Mouse (Mus musculus): ENCODE measurements around the gene Mycl.
"Not testable (repeated sequence)": the region's sequence is repeated elsewhere in the genome, so short reads cannot be mapped to it uniquely, and the experiment has no call there.

Gene Mycl

DNA sequence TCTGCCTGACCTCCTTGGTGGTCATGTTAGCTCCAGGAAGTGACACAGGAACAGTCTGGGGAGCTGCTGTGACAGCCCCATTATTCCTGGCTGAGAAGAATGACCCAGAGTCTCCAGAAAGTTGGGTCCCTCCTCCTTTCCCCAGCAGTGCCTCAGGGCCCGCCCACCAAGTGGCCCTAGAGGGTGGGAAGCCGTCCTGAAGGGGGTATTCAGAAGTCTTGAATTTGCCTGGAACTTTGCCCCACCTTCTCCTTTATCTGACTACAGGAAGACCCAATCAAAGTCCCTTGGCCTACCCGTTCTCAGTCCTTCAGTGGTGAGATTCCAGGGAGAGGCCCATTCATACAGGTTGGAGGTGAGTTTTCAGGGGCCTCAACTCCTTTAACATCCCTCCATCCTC, 13.5 kb upstream of the Mycl start:
- DNase-seq, result no peak

DNA sequence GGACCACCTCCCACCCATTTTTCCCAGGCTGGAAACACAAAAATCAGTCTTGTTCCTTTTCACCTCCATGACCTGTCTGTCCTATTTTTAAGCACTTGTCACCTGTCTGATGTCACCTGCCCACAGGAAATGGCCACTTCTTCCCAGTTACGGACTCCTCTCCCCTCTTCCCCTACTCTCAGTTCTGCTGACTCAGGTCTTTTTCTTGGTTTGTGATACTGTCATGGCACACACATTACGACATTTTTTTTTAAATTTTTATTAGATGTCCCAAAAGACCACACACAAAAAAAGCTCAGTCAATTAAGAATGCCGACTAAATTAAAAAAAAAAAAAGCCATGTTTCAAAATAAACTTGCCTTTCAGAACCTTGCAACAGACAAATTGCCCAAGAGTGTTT, 12.9 kb upstream of the Mycl start:
- DNase-seq, result no peak

DNA sequence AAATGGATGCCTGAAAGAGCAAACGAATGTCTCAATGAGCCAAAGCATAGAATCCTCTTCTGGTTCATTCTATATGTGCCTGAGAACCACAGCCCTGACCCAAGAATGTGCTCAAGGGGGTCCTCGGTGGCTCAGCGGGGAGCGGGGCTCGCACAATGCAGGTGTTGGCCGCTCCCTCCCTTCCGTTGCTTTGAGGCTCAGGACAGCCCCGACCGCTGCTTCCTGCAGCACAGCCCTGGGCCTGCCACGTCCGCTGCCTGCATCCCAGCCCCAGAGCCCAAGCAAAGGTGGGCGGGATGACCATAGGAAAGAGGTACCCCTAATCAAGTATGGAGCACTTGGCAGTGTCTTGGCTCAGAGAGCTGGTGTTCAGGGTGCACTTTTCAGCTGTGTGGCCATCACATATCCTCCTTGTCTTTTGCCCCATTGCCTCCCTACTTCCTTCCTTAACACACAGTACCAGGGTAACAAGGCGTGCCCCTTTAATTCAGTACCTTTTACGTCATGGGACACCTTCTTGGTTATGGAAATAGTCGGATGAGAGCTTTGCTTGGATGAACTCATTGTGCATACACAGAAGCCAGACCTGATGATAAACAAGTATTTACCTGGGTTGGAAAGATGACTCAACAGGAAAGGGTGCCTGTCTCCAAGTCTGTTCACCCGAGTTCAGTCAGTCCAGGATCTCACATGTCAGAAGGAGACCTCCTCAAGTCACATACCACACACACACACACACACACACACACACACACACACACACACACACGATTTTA, 11.8 kb upstream of the Mycl start:
- no peak for DNase-seq

DNA sequence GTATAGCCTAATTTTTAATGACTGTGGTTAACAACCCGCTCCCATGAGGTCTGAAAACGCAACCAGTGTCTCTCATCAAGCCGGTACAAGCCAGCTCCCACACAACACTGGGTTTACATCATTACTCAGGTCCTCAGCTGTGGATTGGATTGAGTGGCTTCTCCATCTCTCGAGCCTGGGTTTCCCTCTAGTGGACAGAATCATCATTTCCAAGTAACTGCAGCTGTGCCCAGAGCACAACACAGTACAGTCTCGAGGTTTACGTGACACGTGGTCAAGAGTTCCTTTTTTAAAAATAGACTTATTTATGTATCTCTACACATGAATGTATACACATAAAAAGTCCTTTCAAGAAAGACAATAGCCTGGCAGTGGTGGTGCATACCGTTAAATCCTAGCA, 10.3 kb upstream of the Mycl start:
- DNase-seq, result peak; percentile 25 to 42

DNA sequence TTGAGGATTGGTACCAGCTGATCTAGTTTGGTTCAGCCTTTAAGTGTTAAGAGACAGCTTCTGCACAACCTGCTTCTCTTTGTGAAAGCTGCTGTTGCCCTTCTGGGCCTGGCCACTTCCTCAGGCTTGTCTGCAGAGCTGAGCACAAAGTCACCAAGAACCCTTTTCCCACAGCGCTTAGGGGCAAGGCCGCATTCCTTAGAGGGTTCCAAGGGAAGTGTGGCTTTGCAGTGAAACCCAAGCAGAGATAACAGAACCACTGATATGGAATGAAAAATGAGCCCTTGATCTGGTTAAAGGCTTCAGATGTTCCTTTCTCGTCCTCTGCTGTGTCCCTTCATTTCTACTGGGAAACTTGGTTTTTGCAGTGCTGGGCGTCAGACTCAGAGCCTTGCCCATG, 8.0 kb upstream of the Mycl start:
- DNase-seq, result no peak

DNA sequence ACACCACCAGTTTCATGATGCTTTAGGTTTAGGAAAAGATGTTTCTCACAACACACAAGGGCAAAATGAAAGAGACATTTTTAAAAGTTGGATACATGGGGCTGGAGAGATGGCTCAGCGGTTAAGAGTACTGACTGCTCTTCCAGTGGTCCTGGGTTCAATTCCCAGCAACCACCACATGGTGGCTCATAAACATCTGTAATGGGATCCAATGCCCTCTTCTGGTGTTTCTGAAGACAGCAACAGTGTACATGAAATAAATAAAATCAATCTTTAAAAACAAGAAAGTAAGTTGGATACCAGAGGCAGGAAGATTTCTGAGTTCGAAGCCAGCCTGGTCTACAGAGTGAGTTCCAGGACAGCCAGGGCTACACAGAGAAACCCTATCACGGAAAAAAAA, 7.4 kb upstream of the Mycl start:
- DNase-seq, result not testable (repeated sequence)

DNA sequence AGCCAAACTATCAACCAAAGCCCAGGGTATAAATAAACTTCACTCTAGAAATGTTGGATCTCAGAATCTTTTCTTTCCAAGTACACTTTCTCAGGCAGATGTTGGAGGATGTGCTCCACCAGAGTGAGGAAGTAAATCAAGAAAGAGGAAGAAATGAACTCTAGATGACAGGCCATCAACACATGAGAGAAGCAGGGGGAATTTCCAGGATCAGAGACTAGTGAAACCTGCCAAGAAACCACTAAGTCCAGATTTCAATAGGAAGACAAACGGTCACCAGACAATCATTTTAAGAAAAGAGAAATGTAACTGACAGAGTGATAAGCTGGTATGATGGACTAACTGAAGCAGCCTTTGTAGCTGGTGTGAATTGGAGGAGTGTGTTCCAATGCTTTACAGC, 4.3 kb upstream of the Mycl start:
- no peak for DNase-seq

DNA sequence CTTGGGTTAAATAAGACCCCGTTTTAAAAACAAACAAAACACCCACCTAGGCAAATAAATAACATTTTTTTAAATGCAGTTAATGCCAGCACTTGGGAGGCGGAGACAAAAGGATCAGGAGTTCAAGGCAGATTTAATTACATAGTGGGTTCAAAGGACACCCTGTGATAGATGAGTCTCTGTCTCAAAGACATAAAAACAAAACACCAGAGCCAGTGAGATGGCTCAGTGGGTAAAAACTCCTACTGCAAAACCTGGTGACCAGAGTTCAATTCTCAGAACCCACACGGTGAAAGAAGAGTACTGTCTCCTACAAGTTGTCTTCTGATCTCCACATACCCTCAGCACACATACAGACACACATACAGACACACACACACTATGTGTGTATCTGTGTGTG, 3.2 kb upstream of the Mycl start:
- DNase-seq, result no peak

DNA sequence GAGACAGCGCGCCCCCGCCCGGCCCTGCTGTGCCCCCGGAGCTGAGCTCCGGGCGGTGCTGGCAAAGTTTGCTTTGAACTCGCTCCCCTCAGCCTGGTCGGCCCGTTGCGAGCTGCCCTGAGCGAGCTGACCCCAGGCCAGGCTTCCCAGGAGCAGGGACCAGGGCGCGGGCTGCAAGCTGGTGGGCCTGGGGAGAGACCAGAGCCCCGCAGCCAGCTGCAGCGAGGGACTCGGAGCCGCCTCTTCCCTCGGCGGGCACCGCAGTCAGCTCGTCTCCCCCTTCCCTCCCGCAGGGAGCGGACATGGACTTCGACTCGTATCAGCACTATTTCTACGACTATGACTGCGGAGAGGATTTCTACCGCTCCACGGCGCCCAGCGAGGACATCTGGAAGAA, 767 bp downstream of the Mycl start:
- DNase-seq, result peak; percentile 14 to 41

DNA sequence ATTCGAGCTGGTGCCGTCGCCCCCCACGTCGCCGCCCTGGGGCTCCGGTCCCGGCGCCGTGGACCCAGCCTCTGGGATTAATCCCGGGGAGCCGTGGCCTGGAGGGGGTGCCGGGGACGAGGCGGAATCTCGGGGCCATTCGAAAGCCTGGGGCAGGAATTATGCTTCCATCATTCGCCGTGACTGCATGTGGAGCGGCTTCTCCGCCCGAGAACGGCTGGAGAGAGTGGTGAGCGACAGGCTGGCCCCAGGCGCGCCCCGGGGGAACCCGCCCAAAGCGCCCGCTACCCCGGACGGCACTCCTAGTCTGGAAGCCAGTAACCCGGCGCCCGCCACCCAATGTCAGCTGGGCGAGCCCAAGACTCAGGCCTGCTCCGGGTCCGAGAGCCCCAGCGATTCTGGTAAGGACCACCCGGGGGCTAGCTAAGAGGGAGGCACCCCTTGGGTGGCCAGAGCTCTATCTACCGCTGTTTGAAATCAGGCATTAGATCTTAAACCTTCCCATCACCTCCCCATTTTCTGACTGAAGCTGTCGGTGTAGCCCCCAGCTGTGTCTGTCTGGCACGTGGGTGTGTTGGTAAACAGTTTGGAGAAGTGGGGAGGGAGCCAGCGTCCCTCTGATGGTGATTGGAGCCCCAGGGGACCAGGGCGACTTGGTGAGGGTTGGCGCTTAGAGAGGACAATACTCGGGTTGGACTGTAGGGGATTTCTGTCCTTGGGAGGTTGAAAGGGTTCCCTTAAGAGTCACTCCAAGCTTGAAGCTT, 1.3 kb downstream of the Mycl start:
- peak in 1 of 2 experiments; percentile 32 for DNase-seq

DNA sequence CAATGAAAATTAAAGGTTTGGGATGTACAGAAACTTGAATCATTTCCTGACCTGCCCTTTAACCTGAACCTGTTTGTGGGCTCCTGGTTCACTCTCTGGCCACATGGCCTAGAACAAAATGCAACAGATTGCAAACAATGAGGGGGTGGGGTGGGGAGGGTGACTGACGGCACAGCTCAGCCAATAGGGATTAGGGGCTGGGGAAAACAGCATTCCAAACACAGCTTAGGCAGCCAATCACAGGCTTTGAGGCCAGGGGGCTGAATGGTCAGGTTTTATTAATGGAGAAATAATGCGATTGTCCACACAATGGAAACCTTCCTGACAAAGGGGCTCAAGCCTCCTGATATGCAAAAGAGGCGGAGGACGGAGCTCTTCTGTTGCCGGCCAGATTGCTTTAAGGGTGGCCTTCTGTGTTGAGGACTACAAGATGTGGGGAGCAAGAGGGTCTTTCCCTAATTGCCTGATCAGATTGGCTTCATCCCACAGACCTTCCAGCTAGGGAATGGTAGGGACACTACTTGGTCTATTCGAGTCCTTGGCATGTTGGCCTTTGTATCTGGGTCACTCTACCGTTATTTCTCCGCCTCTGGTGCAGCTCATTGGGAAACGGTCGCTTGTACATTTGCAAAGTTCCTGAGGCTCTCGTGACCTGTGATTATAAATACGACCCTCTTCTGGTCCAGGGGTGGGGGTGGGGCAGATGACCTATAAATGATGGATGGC, 3.2 kb downstream of the Mycl start:
- peak in 1 of 2 experiments; percentile 16 for DNase-seq

DNA sequence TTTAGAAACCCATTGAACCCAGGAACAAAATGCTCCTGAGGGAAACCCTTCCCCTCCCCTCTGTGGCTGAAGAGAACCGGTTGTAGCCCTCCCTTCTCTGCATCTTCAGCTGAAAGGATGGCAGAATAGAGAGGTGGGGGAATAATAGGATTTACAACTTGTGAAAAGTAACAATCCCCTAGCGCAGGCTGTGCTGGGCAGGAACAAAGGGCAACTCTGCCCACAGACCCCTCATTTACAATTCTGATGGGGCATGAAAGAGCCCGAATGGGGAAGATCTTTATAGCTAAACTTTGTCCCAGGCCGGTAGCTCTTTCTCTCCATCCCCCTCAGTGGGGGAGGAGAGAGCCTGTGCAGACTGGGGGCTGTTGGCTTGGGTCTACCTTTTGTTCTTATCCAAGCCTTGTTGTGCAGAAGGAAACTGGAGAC, 3.8 kb downstream of the Mycl start:
- no peak for DNase-seq

DNA sequence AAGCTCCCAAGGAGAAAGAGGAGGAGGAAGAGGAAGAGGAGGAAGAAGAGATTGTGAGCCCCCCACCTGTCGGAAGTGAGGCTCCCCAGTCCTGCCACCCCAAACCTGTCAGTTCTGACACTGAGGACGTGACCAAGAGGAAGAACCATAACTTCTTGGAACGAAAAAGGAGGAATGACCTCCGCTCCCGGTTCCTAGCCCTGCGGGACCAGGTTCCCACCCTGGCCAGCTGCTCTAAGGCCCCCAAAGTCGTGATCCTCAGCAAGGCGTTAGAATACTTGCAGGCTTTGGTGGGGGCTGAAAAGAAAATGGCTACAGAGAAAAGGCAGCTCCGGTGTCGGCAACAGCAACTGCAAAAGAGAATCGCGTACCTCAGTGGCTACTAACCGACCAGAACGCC, 4.7 kb downstream of the Mycl start:
- no peak for DNase-seq

DNA sequence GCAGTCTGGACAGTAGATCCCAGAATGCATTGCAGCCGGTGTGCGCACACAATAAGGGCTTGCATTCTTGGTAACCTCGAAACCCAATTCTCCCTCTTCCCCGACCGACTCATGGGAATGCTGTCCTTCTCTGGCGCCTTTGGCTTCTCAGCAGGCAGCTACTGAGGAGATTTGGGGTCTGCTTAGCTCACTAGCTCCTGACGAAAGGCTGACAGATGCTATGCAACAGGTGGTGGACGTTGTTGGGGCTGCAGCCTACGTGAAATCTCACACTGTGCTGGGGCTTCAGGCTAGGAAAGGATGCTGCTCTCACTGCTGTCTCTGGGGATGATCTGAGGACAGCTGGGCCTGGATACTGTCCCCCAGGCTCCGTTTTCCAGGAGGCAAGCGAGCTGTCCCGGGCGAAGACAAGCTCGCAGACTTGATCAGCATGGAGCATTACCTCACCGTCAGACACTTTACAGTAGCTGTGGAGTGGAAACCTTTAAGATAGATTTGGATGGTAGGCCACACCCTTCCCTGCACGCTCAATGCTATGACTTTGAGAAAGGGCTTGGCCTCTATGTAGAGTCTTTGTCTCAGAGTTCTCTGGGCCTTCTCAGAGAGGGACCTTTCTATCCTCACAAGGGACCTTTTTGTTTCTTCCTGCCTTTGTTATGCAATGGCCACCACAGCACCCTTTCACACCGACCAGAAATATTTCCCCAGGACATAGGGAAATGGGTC, 5.3 kb downstream of the Mycl start:
- DNase-seq, result no peak

DNA sequence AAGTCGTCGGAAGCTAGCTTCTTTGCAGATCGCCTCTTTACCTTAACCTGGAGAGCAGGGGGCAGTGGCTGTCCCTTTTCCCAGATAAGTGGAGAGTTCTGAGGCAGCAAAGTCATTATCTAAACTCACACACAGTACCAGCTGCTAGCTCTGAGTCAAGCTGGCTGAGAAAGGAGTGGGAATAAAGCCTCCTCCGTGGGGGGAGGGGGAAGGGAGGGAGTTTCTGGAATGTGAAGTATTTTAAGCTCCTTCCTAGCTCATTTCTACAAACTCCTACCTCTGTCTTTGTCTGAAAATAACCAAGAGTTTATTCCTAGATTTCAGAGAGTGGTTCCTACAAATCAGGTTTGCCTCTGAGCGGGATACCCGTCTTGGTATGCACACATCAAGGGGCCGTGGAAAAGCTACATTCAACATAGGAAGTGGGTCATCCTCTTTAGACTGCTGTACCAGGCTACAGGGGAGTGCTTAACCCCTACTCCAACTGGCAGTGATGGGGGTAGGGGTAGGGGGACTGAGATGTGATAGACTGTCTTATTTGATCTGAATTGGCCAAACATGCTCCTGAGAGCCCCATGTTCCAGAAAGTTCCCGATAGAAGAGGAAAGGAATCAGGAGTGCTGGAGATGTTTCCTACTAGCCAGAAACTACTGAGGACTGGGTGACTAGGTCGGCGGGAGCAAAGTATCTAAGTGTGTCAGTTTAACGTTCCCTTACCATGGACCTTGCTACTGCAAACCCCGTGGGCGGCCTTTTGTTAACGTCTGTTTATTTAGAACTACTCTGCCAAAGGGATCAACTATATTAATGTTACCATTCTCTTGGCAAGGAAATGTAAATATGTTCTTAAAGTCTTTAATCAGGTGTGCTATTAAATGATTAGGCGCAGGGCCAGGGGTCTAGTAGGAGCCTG, 9.9 kb downstream of the Mycl start:
- DNase-seq, result no peak

DNA sequence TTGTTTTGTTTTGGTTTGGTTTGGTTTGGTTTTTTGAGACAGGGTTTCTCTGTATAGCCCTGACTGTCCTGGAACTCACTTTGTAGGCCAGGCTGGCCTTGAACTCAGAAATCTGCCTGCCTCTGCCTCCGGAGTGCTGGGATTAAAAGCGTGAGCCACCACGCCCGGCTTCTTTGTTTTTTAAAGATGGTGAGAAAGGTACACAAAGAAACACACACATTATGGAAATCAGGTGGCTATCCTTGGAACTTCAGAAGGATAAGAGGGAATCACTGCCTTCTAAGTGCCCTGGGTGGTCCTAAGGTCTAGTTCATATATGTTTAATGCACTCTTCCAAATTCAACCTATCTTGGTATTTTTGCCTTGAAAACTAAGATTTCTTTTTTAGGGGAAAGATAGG, 17.0 kb downstream of the Mycl start:
- not testable (repeated sequence) for DNase-seq

DNA sequence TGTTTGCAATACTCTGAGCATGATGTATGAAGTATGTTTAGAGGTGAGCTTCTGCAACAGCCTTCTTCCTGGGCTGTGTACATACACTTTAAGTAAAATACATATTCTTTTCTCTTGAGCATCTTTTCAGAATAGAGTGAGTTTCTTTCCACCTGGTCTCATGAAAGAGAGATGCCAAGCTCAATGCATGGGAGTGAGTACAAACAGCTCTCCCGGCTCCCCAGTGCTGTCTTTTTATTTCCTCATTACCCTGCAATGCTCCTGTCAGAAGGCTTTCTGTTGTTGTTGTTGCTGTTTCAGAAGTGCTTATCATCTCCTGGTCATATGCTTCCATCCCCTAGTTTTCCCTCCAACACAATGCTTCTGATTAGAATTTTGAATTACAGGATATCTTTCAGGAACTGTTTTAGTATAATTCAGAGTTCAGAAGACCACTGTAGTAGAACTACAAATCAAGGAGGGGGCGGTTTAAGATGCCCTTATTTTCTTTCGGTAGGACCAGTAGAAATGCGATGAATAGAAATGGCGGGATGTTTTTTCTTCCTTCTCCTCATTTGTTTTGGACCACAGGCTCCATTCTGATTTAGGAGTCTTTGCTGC, 18.0 kb downstream of the Mycl start:
- DNase-seq, result no peak

DNA sequence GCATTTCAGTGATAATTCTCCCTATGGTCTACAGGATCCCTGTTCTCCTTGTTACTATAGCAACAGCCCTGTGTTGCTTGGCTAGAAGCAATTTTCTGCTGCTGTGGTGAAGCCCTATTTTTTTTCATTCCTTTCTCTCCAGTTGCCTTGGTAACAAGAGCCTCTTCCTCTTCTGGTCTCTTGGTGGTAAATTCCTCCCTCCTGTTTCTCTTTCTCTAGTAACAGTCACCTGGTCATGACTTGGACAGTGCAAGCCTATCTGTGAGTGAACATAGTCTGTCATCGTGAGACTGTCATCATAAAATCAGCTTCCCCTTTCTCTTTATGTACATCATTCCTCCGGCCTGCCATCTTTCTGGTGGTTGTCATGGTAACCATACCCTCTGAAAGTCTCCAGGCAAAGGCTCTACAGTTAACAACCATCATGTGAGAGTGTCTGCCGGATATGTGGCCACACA, 18.5 kb downstream of the Mycl start:
- no peak for DNase-seq

DNA sequence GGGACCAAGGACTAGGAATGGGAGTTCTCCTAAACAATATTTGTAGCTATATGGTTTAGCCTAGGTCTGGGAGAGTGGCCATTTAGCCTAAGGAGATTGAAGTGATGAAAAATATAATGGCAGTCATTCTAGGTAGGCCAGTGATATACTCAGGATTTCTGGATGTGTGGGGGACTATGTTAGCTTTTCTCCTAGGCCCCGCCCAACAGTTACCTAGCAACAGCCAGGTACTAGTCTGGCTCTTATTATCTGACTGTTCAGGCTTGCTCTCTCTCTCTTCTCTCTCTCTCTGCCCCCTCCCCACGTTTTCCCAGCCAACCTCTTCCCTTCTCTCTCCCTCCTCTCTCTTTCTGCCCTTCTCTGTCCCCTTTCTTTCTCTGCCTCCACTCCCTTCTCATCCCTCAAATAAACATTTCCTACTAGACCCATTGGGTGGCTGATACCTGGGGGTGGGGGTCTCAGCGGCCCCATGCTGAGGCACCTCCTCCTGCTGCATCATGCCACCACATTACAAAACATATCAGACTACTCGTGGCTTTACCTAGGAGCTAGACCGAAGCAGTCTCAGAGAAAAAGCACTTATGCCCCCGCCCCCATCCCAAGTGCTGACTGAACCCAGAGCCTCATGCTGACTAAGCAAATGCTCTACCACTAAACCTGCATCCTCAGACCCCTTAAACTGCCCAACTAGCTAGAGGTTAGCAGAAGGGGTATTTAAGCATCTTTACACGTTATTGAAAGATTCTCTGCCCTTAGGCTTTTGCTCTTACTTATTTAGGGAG, 19.2 kb downstream of the Mycl start:
- DNase-seq, result peak in 1 of 2 experiments; percentile 10

DNA sequence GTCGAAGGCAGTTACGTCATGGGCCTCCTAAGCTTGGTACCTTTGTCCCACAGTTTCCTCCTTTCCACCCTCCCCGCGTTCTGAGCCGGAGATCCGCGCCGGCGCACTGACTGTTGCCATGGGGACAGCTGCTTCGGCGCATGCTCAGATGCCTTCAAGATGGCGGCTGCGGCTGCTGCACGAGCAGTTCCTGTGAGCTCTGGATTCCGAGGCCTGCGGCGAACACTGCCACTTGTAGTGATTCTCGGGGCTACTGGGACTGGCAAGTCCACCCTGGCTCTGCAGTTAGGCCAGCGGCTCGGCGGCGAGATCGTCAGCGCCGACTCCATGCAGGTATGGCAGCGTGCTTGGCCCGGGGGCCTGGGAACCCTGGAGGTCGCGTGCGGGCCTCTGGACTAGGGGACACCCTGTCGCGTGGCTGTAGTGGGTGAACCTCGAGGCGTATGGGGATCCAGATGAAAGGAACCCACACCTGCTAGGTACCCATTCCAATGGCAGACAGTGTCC, 21.1 kb downstream of the Mycl start, which contains the start of gene Trit1:
Trit1 (plus strand) TSS at position 147 of the 507 bp plus-strand sequence.
- DNase-seq, result peak; percentile 95 to 96
